Mouse (Mus musculus) midbrain, embryonic 12.5 days (tissue): ENCODE data around the gene Gm3435. TPM values are rescaled to one million over a fixed set of nuclear protein-coding genes. Genes with fewer than 3 reads are reported as not detected.

Experiments used
- polyA plus RNA-seq: library from polyadenylated mRNA; unstranded; fragments of >200 nt; fragmentation: Nextera tagmentation; extraction: Ambion mirVana; gene quantifications from 2 replicates; pipeline ENCODE4 v1.2.1, GENCODE M21; 2016

Gene Gm3435
- polyA plus RNA-seq, 1 experiment from 2014 or later, result 12.3 TPM

Other genes starting within 250 kb of the Gm3435 start
- 4.7 and 7.1 TPM in 2 replicates for gene Wdr27, start 67.0 kb upstream of the Gm3435 start, polyA plus RNA-seq
- gene 1600012H06Rik, start 67.0 kb upstream of the Gm3435 start, polyA plus RNA-seq, result 31.4 and 33.1 TPM in 2 replicates
- 23.4 and 23.7 TPM in 2 replicates for gene Phf10, start 48.9 kb upstream of the Gm3435 start, polyA plus RNA-seq
- gene 9030025P20Rik, start 31.7 kb upstream of the Gm3435 start, polyA plus RNA-seq, result 14.0 and 14.8 TPM in 2 replicates
- gene Gm3417, start 31.4 kb upstream of the Gm3435 start, polyA plus RNA-seq, result 1.0 and 1.2 TPM in 2 replicates
- gene Ermard, start 31.0 kb downstream of the Gm3435 start, polyA plus RNA-seq, result 111 and 115 TPM in 2 replicates
- not detected in 2 replicates for gene Tcte3, start 31.3 kb downstream of the Gm3435 start, polyA plus RNA-seq
- 6.4 and 6.5 TPM in 2 replicates for gene Gm3448, start 31.4 kb downstream of the Gm3435 start, polyA plus RNA-seq